Mouse (Mus musculus): ENCODE measurements around the gene Atad2b. TPM values are rescaled to one million over a fixed set of nuclear protein-coding genes. Genes with fewer than 3 reads are reported as not detected.

The Atad2b gene
- 3.7 and 4.0 TPM in 2 replicates for polyA plus RNA-seq (2012; rRNA removed)

GRCm38 (mm10) chr12:4916994-4917804 lies at the start of gene Atad2b:
Gene Atad2b, plus strand, starts transcription at chr12:4917353.
- H3K27ac ChIP-seq (ENCODE audit: control insufficient read depth, insufficient read depth, low read depth, low read length), result peak within 1 kb of the TSS; percentile 83
- H3K27me3 ChIP-seq (ENCODE audit: control insufficient read depth, insufficient read depth, low read length), result no peaks in the 10 kb centered on the region
- peak within 1 kb of the TSS; percentile 92 for H3K4me3 ChIP-seq (ENCODE audit: control insufficient read depth, low read depth, low read length)
- H3K36me3 ChIP-seq (ENCODE audit: control insufficient read depth, insufficient read depth, low read length), result no peaks in the 10 kb centered on the region
- no peaks in the 10 kb centered on the region; the same call in 1 of the 2 replicates for H3K4me1 ChIP-seq (ENCODE audit: control insufficient read depth, insufficient read depth, low read length)
- TF ChIP-seq POLR2A (IDR thresholded peaks at IDR 0.05; ENCODE audit: control insufficient read depth, low read depth, low read length) (peak; percentile 92), CTCF (IDR thresholded peaks at IDR 0.05; ENCODE audit: control insufficient read depth, insufficient read depth, insufficient replicate concordance, low read depth, low read length) (peak; percentile 81)

- TF ChIP-seq CTCF (IDR thresholded peaks at IDR 0.05; ENCODE audit: control insufficient read depth, insufficient read depth, insufficient replicate concordance, low read depth, low read length), result no peak
- TF ChIP-seq POLR2A (IDR thresholded peaks at IDR 0.05; ENCODE audit: control insufficient read depth, low read depth, low read length), result no peak
- Histone ChIP-seq H3K4me3 (ENCODE audit: control insufficient read depth, low read depth, low read length) (no peak overlapping the region), H3K4me1 (ENCODE audit: control insufficient read depth, insufficient read depth, low read length) (peaks cover 5% of the 10 kb centered on the region), H3K36me3 (ENCODE audit: control insufficient read depth, insufficient read depth, low read length) (no peaks in the 10 kb centered on the region), H3K27ac (ENCODE audit: control insufficient read depth, insufficient read depth, low read depth, low read length) (no peak overlapping the region), H3K27me3 (ENCODE audit: control insufficient read depth, insufficient read depth, low read length) (no peaks in the 10 kb centered on the region)
Observed at GRCm38 (mm10) chr12:4868924-4869323, 48.2 kb upstream of the Atad2b start.

GRCm38 (mm10) chr12:4871260-4871659 lies 45.9 kb upstream of the Atad2b start:
- Histone ChIP-seq H3K4me3 (ENCODE audit: control insufficient read depth, low read depth, low read length) (no peak overlapping the region), H3K27me3 (ENCODE audit: control insufficient read depth, insufficient read depth, low read length) (no peaks in the 10 kb centered on the region), H3K27ac (ENCODE audit: control insufficient read depth, insufficient read depth, low read depth, low read length) (no peak overlapping the region), H3K36me3 (ENCODE audit: control insufficient read depth, insufficient read depth, low read length) (no peaks in the 10 kb centered on the region), H3K4me1 (ENCODE audit: control insufficient read depth, insufficient read depth, low read length) (peaks cover 9% of the 10 kb centered on the region)
- TF ChIP-seq CTCF (IDR thresholded peaks at IDR 0.05; ENCODE audit: control insufficient read depth, insufficient read depth, insufficient replicate concordance, low read depth, low read length), result no peak
- TF ChIP-seq POLR2A (IDR thresholded peaks at IDR 0.05; ENCODE audit: control insufficient read depth, low read depth, low read length), result no peak

- Histone ChIP-seq H3K27me3 (ENCODE audit: control insufficient read depth, insufficient read depth, low read length) (no peaks in the 10 kb centered on the region), H3K36me3 (ENCODE audit: control insufficient read depth, insufficient read depth, low read length) (no peaks in the 10 kb centered on the region), H3K4me1 (ENCODE audit: control insufficient read depth, insufficient read depth, low read length) (peaks cover 9% of the 10 kb centered on the region), H3K27ac (ENCODE audit: control insufficient read depth, insufficient read depth, low read depth, low read length) (no peak overlapping the region), H3K4me3 (ENCODE audit: control insufficient read depth, low read depth, low read length) (no peak overlapping the region)
- TF ChIP-seq CTCF (IDR thresholded peaks at IDR 0.05; ENCODE audit: control insufficient read depth, insufficient read depth, insufficient replicate concordance, low read depth, low read length) (no peak), POLR2A (IDR thresholded peaks at IDR 0.05; ENCODE audit: control insufficient read depth, low read depth, low read length) (no peak)
Observed at GRCm38 (mm10) chr12:4872273-4872672, 44.9 kb upstream of the Atad2b start.

GRCm38 (mm10) chr12:4872983-4873477 lies 44.1 kb upstream of the Atad2b start:
- Histone ChIP-seq H3K36me3 (ENCODE audit: control insufficient read depth, insufficient read depth, low read length) (no peaks in the 10 kb centered on the region), H3K27me3 (ENCODE audit: control insufficient read depth, insufficient read depth, low read length) (no peaks in the 10 kb centered on the region), H3K4me3 (ENCODE audit: control insufficient read depth, low read depth, low read length) (no peak overlapping the region), H3K4me1 (ENCODE audit: control insufficient read depth, insufficient read depth, low read length) (peaks cover 9% of the 10 kb centered on the region), H3K27ac (ENCODE audit: control insufficient read depth, insufficient read depth, low read depth, low read length) (no peak overlapping the region)
- TF ChIP-seq CTCF (IDR thresholded peaks at IDR 0.05; ENCODE audit: control insufficient read depth, insufficient read depth, insufficient replicate concordance, low read depth, low read length) (no peak), POLR2A (IDR thresholded peaks at IDR 0.05; ENCODE audit: control insufficient read depth, low read depth, low read length) (no peak)

- H3K27me3 ChIP-seq (ENCODE audit: control insufficient read depth, insufficient read depth, low read length), result no peaks in the 10 kb centered on the region
- H3K4me3 ChIP-seq (ENCODE audit: control insufficient read depth, low read depth, low read length), result peak overlapping the region; percentile 65
- H3K27ac ChIP-seq (ENCODE audit: control insufficient read depth, insufficient read depth, low read depth, low read length), result no peak overlapping the region
- peaks cover 9% of the 10 kb centered on the region for H3K4me1 ChIP-seq (ENCODE audit: control insufficient read depth, insufficient read depth, low read length)
- TF ChIP-seq POLR2A (IDR thresholded peaks at IDR 0.05; ENCODE audit: control insufficient read depth, low read depth, low read length) (no peak), CTCF (IDR thresholded peaks at IDR 0.05; ENCODE audit: control insufficient read depth, insufficient read depth, insufficient replicate concordance, low read depth, low read length) (no peak)
- no peaks in the 10 kb centered on the region for H3K36me3 ChIP-seq (ENCODE audit: control insufficient read depth, insufficient read depth, low read length)
Observed at GRCm38 (mm10) chr12:4873531-4873930, 43.6 kb upstream of the Atad2b start.

- H3K27ac ChIP-seq (ENCODE audit: control insufficient read depth, insufficient read depth, low read depth, low read length), result no peak within 1 kb of the TSS
- H3K36me3 ChIP-seq (ENCODE audit: control insufficient read depth, insufficient read depth, low read length), result no peaks in the 10 kb centered on the region
- no peaks in the 10 kb centered on the region for H3K27me3 ChIP-seq (ENCODE audit: control insufficient read depth, insufficient read depth, low read length)
- peak; percentile 12; the same call in 1 of the 2 replicates for TF ChIP-seq POLR2A (IDR thresholded peaks at IDR 0.05; ENCODE audit: control insufficient read depth, low read depth, low read length)
- TF ChIP-seq CTCF (IDR thresholded peaks at IDR 0.05; ENCODE audit: control insufficient read depth, insufficient read depth, insufficient replicate concordance, low read depth, low read length), result no peak
- H3K4me1 ChIP-seq (ENCODE audit: control insufficient read depth, insufficient read depth, low read length), result peaks cover 9% of the 10 kb centered on the region
- peak within 1 kb of the TSS; percentile 65 for H3K4me3 ChIP-seq (ENCODE audit: control insufficient read depth, low read depth, low read length)
Observed at GRCm38 (mm10) chr12:4874161-4874927, 42.8 kb upstream of the Atad2b start, which contains the start of gene Mfsd2b. Gene Mfsd2b, minus strand, starts transcription at chr12:4874359.
